In genomic region chr5:107518602-107519001, GRCm38 (mm10) we compare ENCODE assay signal across 13 mouse cellular contexts. TPM values are rescaled to one million over a fixed set of nuclear protein-coding genes. Genes with fewer than 3 reads are reported as not detected.
"Had no signal": no experiment of that assay in that cellular context is flagged by ENCODE, and none has a peak within 500 bp of the region (broad histone marks: within the 10 kb centered on the region; RNA-seq: fewer than 3 reads in every experiment).

No protein-coding gene starts in this region.

- H3K9me3 ChIP-seq: limb, embryonic 10.5 days; liver, embryonic 15.5 days; lung, embryonic 15.5 days; midbrain, embryonic 13.5 days; neural tube, embryonic 12.5 days had no signal

- H3K4me3 ChIP-seq: layer of hippocampus, adult 2 months; limb, embryonic 10.5 days; liver, embryonic 15.5 days; lung, embryonic 15.5 days; midbrain, embryonic 13.5 days; neural tube, embryonic 12.5 days had no signal

- ATAC-seq: midbrain, embryonic 13.5 days had no signal

- DNase-seq: kidney, postnatal 10 days; kidney, postnatal 4 days; lung, postnatal 36 days; thymus, postnatal 4 days had no signal

- H3K9ac ChIP-seq: liver, embryonic 15.5 days; lung, embryonic 15.5 days; midbrain, embryonic 13.5 days; neural tube, embryonic 12.5 days had no signal

- H3K27ac ChIP-seq: layer of hippocampus, adult 2 months; limb, embryonic 10.5 days; liver, embryonic 15.5 days; lung, embryonic 15.5 days; midbrain, embryonic 13.5 days; neural tube, embryonic 12.5 days; stomach, postnatal 0 days had no signal

- H3K4me2 ChIP-seq: liver, embryonic 11.5 days; liver, embryonic 15.5 days; lung, embryonic 15.5 days; midbrain, embryonic 13.5 days; neural tube, embryonic 12.5 days had no signal

- H3K27me3 ChIP-seq: liver, embryonic 15.5 days; lung, embryonic 15.5 days; midbrain, embryonic 13.5 days; neural tube, embryonic 12.5 days had no signal

- H3K4me1 ChIP-seq: limb, embryonic 10.5 days; lung, embryonic 15.5 days; midbrain, embryonic 13.5 days; neural tube, embryonic 12.5 days had no signal

- H3K36me3 ChIP-seq: limb, embryonic 10.5 days; liver, embryonic 15.5 days; lung, embryonic 15.5 days; midbrain, embryonic 13.5 days; neural tube, embryonic 12.5 days had no signal

RNA-seq across cellular contexts. Expression of gene 1700028K03Rik, which starts 15.9 kb away (rescaled TPM):
- total RNA-seq: monocyte, adult 5-6 weeks had no signal
- polyA plus RNA-seq: liver, embryonic 15.5 days had no signal
